Mouse (Mus musculus): ENCODE results near the gene Lama4.

Gene Lama4

GRCm38 (mm10) chr10:39157321-39157720 lies 192.0 kb downstream of the Lama4 start:
- DNase-seq (ENCODE audit: low read depth, low spot score) = no peak

DNA sequence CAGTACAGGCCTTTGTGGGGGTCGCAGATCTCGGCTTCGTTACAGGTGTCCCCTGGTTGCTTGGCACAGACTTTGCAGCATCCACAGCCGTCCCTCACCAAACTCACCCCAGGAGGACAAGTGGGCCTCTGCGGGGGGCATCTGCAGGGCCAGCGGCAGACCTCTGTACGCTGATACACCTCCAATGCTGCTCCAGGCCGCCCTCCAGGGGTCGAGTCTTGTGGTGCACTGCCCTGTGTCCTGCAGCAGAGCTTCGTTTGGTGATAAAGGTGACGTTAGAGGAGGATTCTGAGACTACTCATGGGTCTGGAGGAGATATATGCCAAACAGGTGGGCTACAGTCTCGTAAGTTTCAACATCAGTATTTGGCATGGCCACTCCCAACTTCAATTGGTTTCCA lies 193.0 kb downstream of the Lama4 start:
- DNase-seq (ENCODE audit: low read depth, low spot score) = no peak
